Mouse (Mus musculus): ENCODE measurements around the gene Ppfibp2. TPM values are rescaled to one million over a fixed set of nuclear protein-coding genes. Genes with fewer than 3 reads are reported as not detected.

Ppfibp2 gene
- polyA plus RNA-seq, 1 experiment from 2014 or later, result 19.2 TPM

DNA sequence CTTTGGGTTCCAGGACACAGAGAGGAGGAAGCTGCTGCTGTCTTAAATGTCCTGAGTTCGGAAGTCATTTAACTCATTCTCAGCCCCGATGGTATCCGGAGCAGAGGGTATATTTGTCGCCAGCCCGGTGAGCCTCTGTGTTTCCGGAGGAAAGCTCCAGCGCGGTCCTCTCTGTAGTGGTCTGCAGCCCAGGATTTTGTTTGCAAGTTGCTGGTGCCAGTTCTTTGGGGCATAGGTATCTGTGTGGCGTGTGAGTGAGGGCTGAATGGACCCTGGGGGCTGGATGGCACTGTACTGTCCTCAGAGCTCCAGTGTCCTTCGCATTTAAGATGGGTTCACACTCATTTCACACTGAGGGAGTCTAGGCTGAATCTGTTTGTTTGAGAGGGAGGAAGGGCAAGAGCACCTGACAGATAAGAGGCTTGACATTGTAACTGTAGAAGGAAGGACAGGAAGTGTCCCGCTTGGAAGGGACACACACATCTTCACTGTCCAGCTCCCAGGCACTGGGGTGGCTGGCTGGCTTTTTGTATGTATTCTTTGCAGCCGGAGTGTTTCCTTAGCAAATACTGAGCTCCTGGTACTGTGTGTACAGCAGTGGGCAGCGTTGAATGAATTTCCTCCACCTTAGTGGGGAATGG, 71.4 kb downstream of the Ppfibp2 start:
- Histone ChIP-seq H3K27ac (replicated peaks; ENCODE audit: low read depth, low read length) (peak overlapping the region; percentile 97), H3K4me2 (ENCODE audit: low read depth, low read length) (peak overlapping the region; percentile 70), H3K9me3 (replicated peaks; ENCODE audit: control insufficient read depth, low read length) (no peaks in the 10 kb centered on the region), H3K4me3 (ENCODE audit: low read depth, low read length) (peak overlapping the region; percentile 59), H3K36me3 (replicated peaks; ENCODE audit: control insufficient read depth, insufficient read depth, low read depth, low read length) (no peaks in the 10 kb centered on the region), H3K9ac (replicated peaks; ENCODE audit: low read length) (peak overlapping the region; percentile 77), H3K4me1 (ENCODE audit: control insufficient read depth, insufficient read depth, low read length) (peaks cover 13% of the 10 kb centered on the region), H3K27me3 (ENCODE audit: control insufficient read depth, insufficient read depth, low read length) (no peaks in the 10 kb centered on the region)
- 23% methylated on average over 13 of the region's 13 CpGs for WGBS
- DNase-seq (ENCODE audit: low spot score), result no peak
- no peak for ATAC-seq (replicated peaks; ENCODE audit: insufficient number of reproducible peaks, low FRiP score, low TSS enrichment, low read depth)

GRCm38 (mm10) chr7:107668514-107668913, 73.5 kb downstream of the Ppfibp2 start:
- ATAC-seq (replicated peaks; ENCODE audit: insufficient number of reproducible peaks, low FRiP score, low TSS enrichment, low read depth), result no peak
- Histone ChIP-seq H3K36me3 (replicated peaks; ENCODE audit: control insufficient read depth, insufficient read depth, low read depth, low read length) (no peaks in the 10 kb centered on the region), H3K27ac (replicated peaks; ENCODE audit: low read depth, low read length) (no peak overlapping the region), H3K9ac (replicated peaks; ENCODE audit: low read length) (no peak overlapping the region), H3K9me3 (replicated peaks; ENCODE audit: control insufficient read depth, low read length) (no peaks in the 10 kb centered on the region), H3K4me3 (ENCODE audit: low read depth, low read length) (no peak overlapping the region), H3K27me3 (ENCODE audit: control insufficient read depth, insufficient read depth, low read length) (no peaks in the 10 kb centered on the region), H3K4me1 (ENCODE audit: control insufficient read depth, insufficient read depth, low read length) (peaks cover 7% of the 10 kb centered on the region), H3K4me2 (ENCODE audit: low read depth, low read length) (no peak overlapping the region)
- 83% methylated on average over 5 of the region's 5 CpGs for WGBS
- DNase-seq (ENCODE audit: low spot score), result no peak

DNA sequence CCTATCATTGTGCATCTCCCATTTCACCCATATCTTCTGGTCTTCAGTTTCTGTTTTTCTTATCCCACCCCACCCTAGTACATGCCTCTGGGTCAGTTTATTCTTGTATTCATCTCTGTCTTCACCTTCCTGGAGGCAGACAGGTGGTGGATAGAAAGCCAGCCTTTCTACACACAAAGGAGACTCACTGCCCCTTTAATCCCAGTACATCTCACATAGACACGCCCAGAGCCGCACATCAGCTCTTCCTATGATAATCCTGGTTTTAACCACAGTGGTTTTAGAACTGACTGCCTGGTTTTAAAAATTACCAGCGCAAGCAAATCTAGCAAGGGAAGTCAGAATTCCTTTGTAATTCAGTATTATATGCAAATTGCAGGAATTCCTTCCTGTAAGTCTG, 80.2 kb downstream of the Ppfibp2 start:
- Histone ChIP-seq H3K4me2 (ENCODE audit: low read depth, low read length) (no peak overlapping the region), H3K4me3 (ENCODE audit: low read depth, low read length) (no peak overlapping the region), H3K9ac (replicated peaks; ENCODE audit: low read length) (no peak overlapping the region), H3K27ac (replicated peaks; ENCODE audit: low read depth, low read length) (no peak overlapping the region), H3K27me3 (ENCODE audit: control insufficient read depth, insufficient read depth, low read length) (no peaks in the 10 kb centered on the region), H3K9me3 (replicated peaks; ENCODE audit: control insufficient read depth, low read length) (no peaks in the 10 kb centered on the region), H3K36me3 (replicated peaks; ENCODE audit: control insufficient read depth, insufficient read depth, low read depth, low read length) (no peaks in the 10 kb centered on the region), H3K4me1 (ENCODE audit: control insufficient read depth, insufficient read depth, low read length) (no peaks in the 10 kb centered on the region)
- no peak for DNase-seq (ENCODE audit: low spot score)
- 72% methylated on average over 3 of the region's 3 CpGs for whole genome bisulfite sequencing
- ATAC-seq (replicated peaks; ENCODE audit: insufficient number of reproducible peaks, low FRiP score, low TSS enrichment, low read depth), result no peak

DNA sequence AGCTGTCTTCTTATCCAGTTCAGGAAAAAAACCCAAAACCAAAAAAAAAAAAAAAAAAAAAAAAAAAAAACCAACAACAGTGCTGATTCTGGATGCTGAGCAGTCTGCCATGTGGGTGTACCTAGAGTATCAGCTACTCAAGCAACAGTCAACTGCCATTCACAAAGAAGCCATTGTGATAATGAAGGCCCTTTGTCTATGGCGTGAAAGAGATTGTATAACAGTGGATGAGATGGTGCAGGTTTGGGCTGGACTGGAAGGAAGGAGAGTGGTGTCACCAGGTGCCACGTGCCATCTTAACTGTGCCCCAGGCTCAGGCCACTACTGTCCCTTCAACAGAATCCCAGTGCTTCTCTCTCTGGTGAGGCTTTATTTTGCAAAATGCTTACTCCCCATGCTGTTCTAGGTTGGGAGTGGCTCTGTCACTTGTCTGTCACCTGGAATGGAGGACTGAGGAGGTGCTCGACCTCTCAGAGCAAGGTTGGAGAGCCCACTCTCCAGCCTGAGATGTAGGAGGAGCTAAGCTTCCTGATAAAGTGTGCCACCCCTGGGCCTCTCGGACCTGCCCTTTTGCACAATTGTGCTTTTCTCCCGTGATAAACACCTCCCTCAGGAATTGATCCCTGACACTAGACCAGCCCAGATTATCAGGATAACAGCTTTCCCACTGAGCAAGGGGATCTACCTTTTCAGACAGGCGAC, 85.3 kb downstream of the Ppfibp2 start:
- no peak overlapping the region for H3K4me2 ChIP-seq (ENCODE audit: low read depth, low read length)
- H3K27ac ChIP-seq (replicated peaks; ENCODE audit: low read depth, low read length), result no peak overlapping the region
- 44% methylated on average over 6 of the region's 6 CpGs for WGBS
- H3K4me1 ChIP-seq (ENCODE audit: control insufficient read depth, insufficient read depth, low read length), result no peaks in the 10 kb centered on the region
- H3K4me3 ChIP-seq (ENCODE audit: low read depth, low read length), result no peak overlapping the region
- no peak for DNase-seq (ENCODE audit: low spot score)
- H3K9ac ChIP-seq (replicated peaks; ENCODE audit: low read length), result no peak overlapping the region
- no peaks in the 10 kb centered on the region for H3K9me3 ChIP-seq (replicated peaks; ENCODE audit: control insufficient read depth, low read length)
- no peaks in the 10 kb centered on the region; the same call in 1 of the 2 replicates for H3K36me3 ChIP-seq (replicated peaks; ENCODE audit: control insufficient read depth, insufficient read depth, low read depth, low read length)
- no peaks in the 10 kb centered on the region for H3K27me3 ChIP-seq (ENCODE audit: control insufficient read depth, insufficient read depth, low read length)
- ATAC-seq (replicated peaks; ENCODE audit: insufficient number of reproducible peaks, low FRiP score, low TSS enrichment, low read depth), result no peak

DNA sequence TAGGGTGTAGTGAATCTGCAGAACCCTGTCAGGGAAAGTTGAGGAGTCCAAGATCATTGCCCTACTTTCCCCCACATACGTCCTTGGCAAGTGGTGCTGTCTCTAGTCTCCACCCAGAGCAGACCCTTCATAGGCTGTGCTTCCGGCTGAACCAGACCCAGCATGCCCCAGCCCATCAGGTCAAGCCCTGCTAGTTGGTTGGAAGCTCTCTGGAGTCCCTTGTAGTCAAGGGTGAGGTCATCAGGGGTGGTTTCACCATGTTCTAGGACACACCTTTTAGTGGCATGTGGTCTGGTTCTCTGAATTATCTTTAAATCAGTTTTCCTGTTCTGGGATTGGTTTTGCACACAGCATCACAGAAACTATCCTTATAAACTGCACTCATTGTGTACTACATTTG, 86.3 kb downstream of the Ppfibp2 start:
- H3K4me1 ChIP-seq (ENCODE audit: control insufficient read depth, insufficient read depth, low read length), result no peaks in the 10 kb centered on the region
- no peak overlapping the region for H3K4me2 ChIP-seq (ENCODE audit: low read depth, low read length)
- H3K4me3 ChIP-seq (ENCODE audit: low read depth, low read length), result no peak overlapping the region
- DNase-seq (ENCODE audit: low spot score) (no peak), ATAC-seq (replicated peaks; ENCODE audit: insufficient number of reproducible peaks, low FRiP score, low TSS enrichment, low read depth) (no peak)
- H3K36me3 ChIP-seq (replicated peaks; ENCODE audit: control insufficient read depth, insufficient read depth, low read depth, low read length), result no peaks in the 10 kb centered on the region; the same call in 1 of the 2 replicates
- no peak overlapping the region for H3K27ac ChIP-seq (replicated peaks; ENCODE audit: low read depth, low read length)
- H3K9ac ChIP-seq (replicated peaks; ENCODE audit: low read length), result no peak overlapping the region
- no peaks in the 10 kb centered on the region for H3K27me3 ChIP-seq (ENCODE audit: control insufficient read depth, insufficient read depth, low read length)
- H3K9me3 ChIP-seq (replicated peaks; ENCODE audit: control insufficient read depth, low read length), result no peaks in the 10 kb centered on the region
- WGBS, result 79% methylated on average over 2 of the region's 2 CpGs

GRCm38 (mm10) chr7:107683162-107683561, 88.2 kb downstream of the Ppfibp2 start:
- 81% methylated on average over 4 of the region's 4 CpGs for WGBS
- no peak overlapping the region for H3K27ac ChIP-seq (replicated peaks; ENCODE audit: low read depth, low read length)
- no peak for ATAC-seq (replicated peaks; ENCODE audit: insufficient number of reproducible peaks, low FRiP score, low TSS enrichment, low read depth)
- H3K4me1 ChIP-seq (ENCODE audit: control insufficient read depth, insufficient read depth, low read length), result no peaks in the 10 kb centered on the region
- no peak for DNase-seq (ENCODE audit: low spot score)
- no peak overlapping the region for H3K4me2 ChIP-seq (ENCODE audit: low read depth, low read length)
- H3K9me3 ChIP-seq (replicated peaks; ENCODE audit: control insufficient read depth, low read length), result no peaks in the 10 kb centered on the region
- no peaks in the 10 kb centered on the region; the same call in 1 of the 2 replicates for H3K36me3 ChIP-seq (replicated peaks; ENCODE audit: control insufficient read depth, insufficient read depth, low read depth, low read length)
- H3K9ac ChIP-seq (replicated peaks; ENCODE audit: low read length), result no peak overlapping the region
- no peaks in the 10 kb centered on the region for H3K27me3 ChIP-seq (ENCODE audit: control insufficient read depth, insufficient read depth, low read length)
- no peak overlapping the region for H3K4me3 ChIP-seq (ENCODE audit: low read depth, low read length)

DNA sequence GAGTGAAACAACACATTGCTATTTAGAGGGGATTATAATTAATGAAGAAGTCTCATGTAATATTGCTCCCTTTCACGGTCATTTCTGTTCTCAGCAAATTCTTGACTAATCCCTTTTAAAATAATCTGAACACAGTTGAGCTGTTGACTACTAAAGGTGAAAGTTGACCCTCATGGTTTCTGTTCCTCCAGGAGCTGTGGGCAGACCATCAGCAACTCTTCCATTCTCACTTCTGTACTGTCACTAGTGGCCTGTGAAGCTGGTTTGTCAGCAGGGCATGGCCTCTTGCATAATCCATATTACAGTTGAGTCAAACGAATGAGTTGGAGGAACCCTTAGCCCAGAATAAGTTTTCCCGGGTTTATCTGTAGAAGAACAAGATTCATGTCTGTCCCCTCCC, 88.6 kb downstream of the Ppfibp2 start:
- no peak overlapping the region for H3K4me2 ChIP-seq (ENCODE audit: low read depth, low read length)
- no peaks in the 10 kb centered on the region for H3K27me3 ChIP-seq (ENCODE audit: control insufficient read depth, insufficient read depth, low read length)
- H3K36me3 ChIP-seq (replicated peaks; ENCODE audit: control insufficient read depth, insufficient read depth, low read depth, low read length), result no peaks in the 10 kb centered on the region; the same call in 1 of the 2 replicates
- H3K9ac ChIP-seq (replicated peaks; ENCODE audit: low read length), result no peak overlapping the region
- DNase-seq (ENCODE audit: low spot score) (no peak), ATAC-seq (replicated peaks; ENCODE audit: insufficient number of reproducible peaks, low FRiP score, low TSS enrichment, low read depth) (no peak)
- H3K27ac ChIP-seq (replicated peaks; ENCODE audit: low read depth, low read length), result no peak overlapping the region
- 87% methylated on average over 3 of the region's 3 CpGs for WGBS
- no peaks in the 10 kb centered on the region for H3K9me3 ChIP-seq (replicated peaks; ENCODE audit: control insufficient read depth, low read length)
- no peaks in the 10 kb centered on the region for H3K4me1 ChIP-seq (ENCODE audit: control insufficient read depth, insufficient read depth, low read length)
- no peak overlapping the region for H3K4me3 ChIP-seq (ENCODE audit: low read depth, low read length)

DNA sequence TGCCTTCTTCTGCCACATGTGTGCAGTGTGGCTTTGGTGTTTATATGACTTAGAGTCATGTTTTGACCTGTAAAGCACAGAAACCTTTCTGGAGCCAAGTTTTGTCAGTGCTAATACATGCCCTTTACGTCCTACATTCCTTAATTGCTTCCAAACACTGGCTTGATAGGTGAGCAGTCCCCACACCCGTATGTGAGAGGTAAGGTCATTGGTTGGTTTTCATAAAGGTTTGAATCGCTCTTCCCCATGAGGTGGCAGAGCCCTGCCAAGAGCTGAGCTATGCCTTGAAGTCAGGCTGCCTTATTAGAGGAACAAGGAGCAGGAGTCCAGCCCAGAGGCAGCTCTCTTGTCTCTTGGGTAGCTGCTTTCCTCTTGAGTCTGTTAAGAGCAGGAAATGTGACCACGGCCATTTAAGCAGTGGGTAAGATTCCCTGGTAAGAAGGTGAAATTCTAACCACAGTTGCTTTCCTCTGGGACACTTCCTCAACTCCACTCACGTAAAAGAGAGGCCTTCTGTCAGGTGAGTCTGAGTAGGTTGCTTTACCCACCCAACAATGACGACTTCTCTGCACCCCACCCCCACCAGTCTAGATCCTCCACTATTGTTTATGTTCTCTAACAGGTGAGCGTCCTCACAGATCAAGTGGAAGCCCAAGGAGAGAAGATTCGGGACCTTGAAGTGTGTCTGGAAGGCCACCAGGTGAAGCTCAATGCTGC, 90.4 kb downstream of the Ppfibp2 start:
- Histone ChIP-seq H3K4me1 (ENCODE audit: control insufficient read depth, insufficient read depth, low read length) (no peaks in the 10 kb centered on the region; the same call in 1 of the 2 replicates), H3K9ac (replicated peaks; ENCODE audit: low read length) (no peak overlapping the region), H3K4me2 (ENCODE audit: low read depth, low read length) (no peak overlapping the region), H3K27me3 (ENCODE audit: control insufficient read depth, insufficient read depth, low read length) (no peaks in the 10 kb centered on the region), H3K27ac (replicated peaks; ENCODE audit: low read depth, low read length) (no peak overlapping the region), H3K36me3 (replicated peaks; ENCODE audit: control insufficient read depth, insufficient read depth, low read depth, low read length) (no peaks in the 10 kb centered on the region; the same call in 1 of the 2 replicates), H3K4me3 (ENCODE audit: low read depth, low read length) (no peak overlapping the region), H3K9me3 (replicated peaks; ENCODE audit: control insufficient read depth, low read length) (no peaks in the 10 kb centered on the region)
- no peak for ATAC-seq (replicated peaks; ENCODE audit: insufficient number of reproducible peaks, low FRiP score, low TSS enrichment, low read depth)
- WGBS, result 70% methylated on average over 8 of the region's 8 CpGs
- no peak for DNase-seq (ENCODE audit: low spot score)
